Mouse (Mus musculus) G1E (cell line): Measurements from ENCODE around the gene Rnf222.
"Not testable (repeated sequence)": the region's sequence is repeated elsewhere in the genome, so short reads cannot be mapped to it uniquely, and the experiment has no call there.

Source experiments
- CTCF ChIP-seq: IDR thresholded peaks from 2 replicates; pipeline ENCODE4 v1.5.1; 2012; ENCODE audit warnings: low read depth, low read length, inconsistent platforms, mixed read lengths
- GATA1 ChIP-seq: IDR thresholded peaks from 2 replicates; pipeline ENCODE4 v1.6.1; 2012; ENCODE audit warnings: borderline replicate concordance, low read length, inconsistent platforms, mixed read lengths
- GATA2 ChIP-seq: IDR thresholded peaks from 2 replicates; pipeline ENCODE4 v1.6.1; 2012; ENCODE audit warnings: low read depth, low read length, inconsistent platforms, borderline replicate concordance
- TAL1 ChIP-seq: conservative IDR thresholded peaks from 2 replicates; pipeline ENCODE4 v1.6.1; 2012; ENCODE audit warnings: low read depth, low read length, inconsistent platforms, mixed read lengths

GRCm38 (mm10) chr11:68936951-68937350 is 48.6 kb downstream of the Rnf222 start:
- not testable (repeated sequence) for TF ChIP-seq GATA2, TAL1, CTCF, GATA1
